Mouse (Mus musculus): Measurements from ENCODE around the gene Clcc1. TPM values are rescaled to one million over a fixed set of nuclear protein-coding genes. Genes with fewer than 3 reads are reported as not detected.
A peak's percentile ranks its signal among the peaks of the same experiment; 100 is the strongest.

Gene Clcc1
- polyA plus RNA-seq, 1 experiment from 2014 or later: 40.2 TPM

DNA sequence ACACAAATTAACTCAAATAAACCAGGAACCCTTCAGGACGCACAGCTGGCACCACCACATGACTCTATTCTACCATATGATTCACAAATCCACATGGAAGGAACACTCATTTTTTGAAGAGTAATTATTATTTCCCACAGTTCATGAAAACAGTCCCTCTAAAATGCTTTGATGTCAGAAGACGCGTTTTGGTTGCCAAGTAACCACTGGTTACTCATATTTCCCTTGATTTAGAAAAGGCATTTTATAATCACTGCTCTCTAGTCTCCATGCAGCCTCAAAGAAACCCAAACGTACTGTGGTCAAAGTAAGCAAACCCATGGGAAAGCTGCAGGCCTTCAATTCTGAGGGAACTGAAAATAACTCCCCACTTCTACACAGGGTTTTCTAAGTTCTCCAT, 36.3 kb downstream of the Clcc1 start:
- 70% methylated on average over 4 of the region's 4 CpGs for WGBS
- Histone ChIP-seq H3K27ac (no peak overlapping the region), H3K36me3 (replicated peaks; ENCODE audit: control insufficient read depth, insufficient read depth) (peaks cover 38% of the 10 kb centered on the region), H3K4me2 (replicated peaks) (no peak overlapping the region), H3K4me3 (replicated peaks; ENCODE audit: low read length) (no peak overlapping the region), H3K9ac (no peak overlapping the region), H3K4me1 (replicated peaks; ENCODE audit: control insufficient read depth, insufficient read depth, low read length) (no peaks in the 10 kb centered on the region), H3K27me3 (ENCODE audit: control insufficient read depth, insufficient read depth, low read length) (no peaks in the 10 kb centered on the region), H3K9me3 (ENCODE audit: control insufficient read depth, low read length) (no peaks in the 10 kb centered on the region)
- no peak for ATAC-seq (ENCODE audit: low FRiP score)
- DNase-seq (ENCODE audit: low spot score): no peak

DNA sequence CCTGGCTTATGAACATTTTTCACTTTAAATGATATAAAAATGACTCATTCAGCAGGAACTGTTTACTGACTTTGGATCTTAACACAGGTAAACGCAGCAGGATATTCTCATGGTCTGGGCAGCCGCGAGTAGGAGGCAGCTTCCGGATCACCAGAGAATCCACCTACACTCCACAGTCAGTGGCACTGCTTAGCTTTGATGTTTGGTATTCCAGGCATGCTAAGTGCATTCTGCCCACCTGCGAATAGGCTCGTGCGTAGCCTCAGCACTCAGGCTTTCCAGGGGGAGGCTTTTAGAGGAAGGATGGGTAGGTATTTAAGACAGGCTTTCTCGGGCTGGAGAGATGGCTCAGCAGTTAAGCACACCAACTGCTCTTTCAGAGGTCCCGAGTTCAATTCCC, 40.6 kb downstream of the Clcc1 start:
- DNase-seq (ENCODE audit: low spot score) (no peak), ATAC-seq (ENCODE audit: low FRiP score) (no peak)
- Histone ChIP-seq H3K4me3 (replicated peaks; ENCODE audit: low read length) (no peak overlapping the region), H3K9ac (no peak overlapping the region), H3K4me2 (replicated peaks) (no peak overlapping the region), H3K9me3 (ENCODE audit: control insufficient read depth, low read length) (no peaks in the 10 kb centered on the region), H3K27me3 (ENCODE audit: control insufficient read depth, insufficient read depth, low read length) (no peaks in the 10 kb centered on the region), H3K36me3 (replicated peaks; ENCODE audit: control insufficient read depth, insufficient read depth) (peaks cover 38% of the 10 kb centered on the region), H3K27ac (no peak overlapping the region), H3K4me1 (replicated peaks; ENCODE audit: control insufficient read depth, insufficient read depth, low read length) (no peaks in the 10 kb centered on the region)
- 94% methylated on average over 9 of the region's 9 CpGs for WGBS

DNA sequence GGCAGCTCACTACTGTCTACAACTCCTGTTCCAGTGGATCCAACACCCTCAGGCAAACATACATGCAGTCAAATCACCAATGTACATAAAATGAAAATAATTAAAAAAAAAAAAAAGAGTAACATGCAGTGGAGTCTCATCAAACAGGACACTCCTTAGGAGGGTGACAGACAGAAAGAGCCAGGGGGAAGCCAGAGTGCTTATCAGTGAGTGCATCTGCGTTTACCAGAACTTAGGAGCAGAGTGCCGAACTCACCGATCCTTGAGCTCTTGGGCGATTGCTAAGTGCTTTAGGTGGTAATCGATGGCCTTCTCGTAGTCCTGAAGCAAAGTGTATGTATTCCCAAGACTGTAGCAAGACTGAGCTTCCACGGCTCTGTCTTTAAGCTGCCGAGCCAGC, 44.9 kb downstream of the Clcc1 start:
- Histone ChIP-seq H3K4me3 (replicated peaks; ENCODE audit: low read length) (no peak overlapping the region), H3K27ac (no peak overlapping the region), H3K27me3 (ENCODE audit: control insufficient read depth, insufficient read depth, low read length) (no peaks in the 10 kb centered on the region), H3K4me1 (replicated peaks; ENCODE audit: control insufficient read depth, insufficient read depth, low read length) (no peaks in the 10 kb centered on the region), H3K36me3 (replicated peaks; ENCODE audit: control insufficient read depth, insufficient read depth) (peaks cover 48% of the 10 kb centered on the region), H3K4me2 (replicated peaks) (no peak overlapping the region), H3K9me3 (ENCODE audit: control insufficient read depth, low read length) (no peaks in the 10 kb centered on the region), H3K9ac (no peak overlapping the region)
- no peak for ATAC-seq (ENCODE audit: low FRiP score)
- WGBS: 95% methylated on average over 8 of the region's 8 CpGs
- no peak for DNase-seq (ENCODE audit: low spot score)

DNA sequence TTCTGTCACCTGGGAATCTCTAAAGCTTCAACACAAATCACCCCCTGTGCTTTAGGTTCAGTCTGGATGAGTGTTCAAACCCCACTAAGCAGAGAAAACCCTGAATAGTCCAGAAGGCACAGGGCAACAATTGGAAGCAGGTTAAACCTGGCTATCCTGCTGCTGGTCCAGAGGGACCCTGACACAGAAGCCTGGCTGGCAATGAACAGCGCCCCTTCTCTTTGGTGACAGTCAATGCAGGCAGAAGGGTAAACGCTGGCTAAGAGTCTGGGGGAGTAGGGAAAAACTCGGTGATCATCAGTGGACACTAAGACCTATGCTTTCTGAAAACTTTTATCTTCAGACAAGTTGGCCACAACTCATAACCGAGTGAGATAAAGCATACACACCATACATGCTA, 46.1 kb downstream of the Clcc1 start:
- no peak overlapping the region for H3K4me2 ChIP-seq (replicated peaks)
- no peak overlapping the region for H3K27ac ChIP-seq
- DNase-seq (ENCODE audit: low spot score) (no peak), ATAC-seq (ENCODE audit: low FRiP score) (no peak)
- no peak overlapping the region for H3K9ac ChIP-seq
- peaks cover 42% of the 10 kb centered on the region for H3K36me3 ChIP-seq (replicated peaks; ENCODE audit: control insufficient read depth, insufficient read depth)
- no peak overlapping the region for H3K4me3 ChIP-seq (replicated peaks; ENCODE audit: low read length)
- H3K27me3 ChIP-seq (ENCODE audit: control insufficient read depth, insufficient read depth, low read length): no peaks in the 10 kb centered on the region
- no peaks in the 10 kb centered on the region for H3K9me3 ChIP-seq (ENCODE audit: control insufficient read depth, low read length)
- H3K4me1 ChIP-seq (replicated peaks; ENCODE audit: control insufficient read depth, insufficient read depth, low read length): no peaks in the 10 kb centered on the region
- 91% methylated on average over 4 of the region's 4 CpGs for WGBS

DNA sequence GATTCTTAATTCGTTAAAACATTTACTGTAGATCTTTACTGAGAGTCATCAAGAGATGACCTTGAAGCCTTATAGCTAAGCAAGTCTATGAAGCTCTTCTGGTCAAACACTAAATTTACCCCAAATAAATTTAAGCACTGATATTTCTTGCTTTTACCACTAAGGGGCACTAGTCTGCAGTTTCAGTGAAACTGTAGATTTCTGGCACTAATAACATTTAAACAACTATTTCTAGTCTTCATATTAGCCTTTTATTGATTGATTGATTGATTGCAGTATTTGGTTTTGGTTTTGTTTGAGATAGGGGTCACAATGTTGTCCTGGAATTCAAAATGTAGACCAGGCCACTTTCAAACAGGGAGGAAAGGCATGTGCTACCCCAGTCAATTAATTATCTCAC, 47.5 kb downstream of the Clcc1 start:
- Histone ChIP-seq H3K9ac (no peak overlapping the region), H3K4me1 (replicated peaks; ENCODE audit: control insufficient read depth, insufficient read depth, low read length) (no peaks in the 10 kb centered on the region), H3K4me2 (replicated peaks) (no peak overlapping the region), H3K36me3 (replicated peaks; ENCODE audit: control insufficient read depth, insufficient read depth) (peaks cover 36% of the 10 kb centered on the region), H3K9me3 (ENCODE audit: control insufficient read depth, low read length) (no peaks in the 10 kb centered on the region), H3K4me3 (replicated peaks; ENCODE audit: low read length) (no peak overlapping the region), H3K27ac (no peak overlapping the region), H3K27me3 (ENCODE audit: control insufficient read depth, insufficient read depth, low read length) (no peaks in the 10 kb centered on the region)
- WGBS: 80% methylated on average over 1 of the region's 1 CpGs
- DNase-seq (ENCODE audit: low spot score): peak; percentile 66
- ATAC-seq (ENCODE audit: low FRiP score): no peak

DNA sequence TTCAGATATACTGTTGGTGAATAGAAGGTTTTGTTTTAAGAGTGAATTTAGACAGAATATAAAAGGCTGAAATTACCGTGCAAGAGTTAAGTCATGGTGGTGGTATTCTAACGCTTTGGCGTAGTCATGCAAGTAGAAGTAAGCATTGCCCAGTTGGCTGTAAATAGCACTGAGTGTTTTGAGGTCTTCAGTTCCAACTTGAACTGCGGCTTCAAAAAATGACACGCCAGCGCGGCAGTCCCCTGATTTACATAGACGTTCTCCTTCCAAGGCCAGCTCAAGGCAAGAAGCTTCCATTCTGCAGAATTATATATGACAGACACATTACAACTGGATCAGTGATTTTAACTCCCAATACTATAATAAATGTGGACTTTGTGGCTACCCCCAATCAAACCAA, 49.1 kb downstream of the Clcc1 start:
- H3K27ac ChIP-seq: no peak overlapping the region
- WGBS: 94% methylated on average over 8 of the region's 8 CpGs
- H3K9ac ChIP-seq: no peak overlapping the region
- peaks cover 24% of the 10 kb centered on the region for H3K36me3 ChIP-seq (replicated peaks; ENCODE audit: control insufficient read depth, insufficient read depth)
- no peak for ATAC-seq (ENCODE audit: low FRiP score)
- no peak overlapping the region for H3K4me3 ChIP-seq (replicated peaks; ENCODE audit: low read length)
- no peaks in the 10 kb centered on the region for H3K9me3 ChIP-seq (ENCODE audit: control insufficient read depth, low read length)
- H3K27me3 ChIP-seq (ENCODE audit: control insufficient read depth, insufficient read depth, low read length): no peaks in the 10 kb centered on the region
- no peak for DNase-seq (ENCODE audit: low spot score)
- H3K4me2 ChIP-seq (replicated peaks): no peak overlapping the region
- no peaks in the 10 kb centered on the region for H3K4me1 ChIP-seq (replicated peaks; ENCODE audit: control insufficient read depth, insufficient read depth, low read length)

DNA sequence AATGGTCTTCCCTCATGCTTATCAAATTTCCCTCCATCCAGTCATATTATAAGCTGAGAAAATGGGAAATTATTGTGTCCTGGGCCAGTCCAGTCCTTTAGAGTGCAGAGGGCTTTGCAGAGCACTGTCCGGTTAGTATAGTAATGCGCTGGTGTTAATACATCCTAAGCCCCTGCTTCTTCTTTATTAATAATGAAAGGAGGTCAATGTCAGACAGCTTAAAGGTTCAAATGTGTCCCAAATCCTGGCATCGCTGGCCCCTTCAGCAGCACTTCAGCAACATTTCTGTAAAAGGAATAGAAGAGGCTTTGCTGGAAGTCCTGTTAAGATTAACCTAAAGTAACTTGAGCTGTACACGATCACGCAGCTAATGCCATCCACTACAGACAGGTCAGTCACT, 57.6 kb downstream of the Clcc1 start:
- no peak overlapping the region for H3K9ac ChIP-seq
- WGBS: 92% methylated on average over 5 of the region's 5 CpGs
- no peaks in the 10 kb centered on the region for H3K36me3 ChIP-seq (replicated peaks; ENCODE audit: control insufficient read depth, insufficient read depth)
- DNase-seq (ENCODE audit: low spot score): no peak
- no peaks in the 10 kb centered on the region for H3K27me3 ChIP-seq (ENCODE audit: control insufficient read depth, insufficient read depth, low read length)
- no peaks in the 10 kb centered on the region; the same call in 1 of the 2 replicates for H3K4me1 ChIP-seq (replicated peaks; ENCODE audit: control insufficient read depth, insufficient read depth, low read length)
- H3K4me3 ChIP-seq (replicated peaks; ENCODE audit: low read length): no peak overlapping the region
- no peak for ATAC-seq (ENCODE audit: low FRiP score)
- no peak overlapping the region for H3K27ac ChIP-seq
- H3K9me3 ChIP-seq (ENCODE audit: control insufficient read depth, low read length): no peaks in the 10 kb centered on the region
- H3K4me2 ChIP-seq (replicated peaks): no peak overlapping the region

DNA sequence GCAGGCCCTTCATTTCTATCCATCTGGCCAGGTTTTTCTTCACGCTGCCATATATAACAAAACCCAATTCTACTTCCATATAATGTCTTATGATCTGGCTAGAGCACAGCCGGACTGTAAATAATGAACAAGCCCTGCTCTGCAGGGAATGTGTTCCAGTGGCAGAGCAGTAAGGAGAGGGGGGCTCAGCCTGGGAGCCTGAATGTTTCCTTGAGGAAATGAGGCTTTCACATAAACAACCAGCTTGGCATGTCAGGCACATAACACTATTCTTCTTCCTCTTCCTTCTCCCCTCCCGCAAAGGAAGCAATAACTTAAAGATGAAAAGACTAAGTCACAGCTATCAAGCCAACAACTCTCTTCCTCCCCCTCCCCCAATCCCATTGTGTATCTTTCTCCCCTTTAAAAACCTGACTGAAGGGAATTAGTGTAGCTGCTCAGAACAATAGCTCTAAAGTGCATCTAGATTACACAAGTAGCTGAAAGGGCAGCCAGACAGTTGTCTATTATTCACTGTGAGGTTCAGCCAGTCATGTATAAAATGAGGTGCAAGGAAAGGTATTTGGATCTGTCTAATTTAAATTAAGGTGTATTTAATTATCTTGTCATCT, 59.5 kb downstream of the Clcc1 start:
- 26% methylated on average over 3 of the region's 3 CpGs for WGBS
- no peaks in the 10 kb centered on the region for H3K27me3 ChIP-seq (ENCODE audit: control insufficient read depth, insufficient read depth, low read length)
- H3K4me1 ChIP-seq (replicated peaks; ENCODE audit: control insufficient read depth, insufficient read depth, low read length): no peaks in the 10 kb centered on the region; the same call in 1 of the 2 replicates
- no peak overlapping the region for H3K9ac ChIP-seq
- peak; percentile 29 for DNase-seq (ENCODE audit: low spot score)
- no peak overlapping the region for H3K4me3 ChIP-seq (replicated peaks; ENCODE audit: low read length)
- H3K9me3 ChIP-seq (ENCODE audit: control insufficient read depth, low read length): no peaks in the 10 kb centered on the region
- H3K4me2 ChIP-seq (replicated peaks): no peak overlapping the region
- no peak for ATAC-seq (ENCODE audit: low FRiP score)
- no peaks in the 10 kb centered on the region for H3K36me3 ChIP-seq (replicated peaks; ENCODE audit: control insufficient read depth, insufficient read depth)
- no peak overlapping the region for H3K27ac ChIP-seq

DNA sequence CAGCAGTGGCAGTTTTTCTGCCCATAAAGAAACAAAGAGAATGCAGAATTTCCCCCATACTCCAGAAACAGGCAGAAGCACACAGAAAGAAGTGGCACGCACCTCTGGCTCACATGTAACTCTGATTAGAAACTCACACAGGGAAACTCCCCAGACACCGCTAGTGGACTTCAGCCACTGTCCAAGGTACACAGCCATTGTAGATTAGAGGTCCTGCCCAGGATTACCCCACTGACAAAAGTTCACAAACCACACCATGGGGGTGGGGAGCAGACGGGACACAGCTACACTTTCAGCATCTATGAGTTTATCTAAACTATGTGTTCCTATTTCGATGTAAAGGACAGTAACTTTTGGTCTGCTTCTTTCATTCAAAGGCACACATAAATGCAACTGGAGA, 61.1 kb downstream of the Clcc1 start:
- H3K27ac ChIP-seq: no peak overlapping the region
- H3K4me1 ChIP-seq (replicated peaks; ENCODE audit: control insufficient read depth, insufficient read depth, low read length): no peaks in the 10 kb centered on the region; the same call in 1 of the 2 replicates
- H3K36me3 ChIP-seq (replicated peaks; ENCODE audit: control insufficient read depth, insufficient read depth): no peaks in the 10 kb centered on the region
- H3K9ac ChIP-seq: no peak overlapping the region
- H3K27me3 ChIP-seq (ENCODE audit: control insufficient read depth, insufficient read depth, low read length): no peaks in the 10 kb centered on the region
- 97% methylated on average over 4 of the region's 4 CpGs for WGBS
- no peak overlapping the region for H3K4me3 ChIP-seq (replicated peaks; ENCODE audit: low read length)
- DNase-seq (ENCODE audit: low spot score) (no peak), ATAC-seq (ENCODE audit: low FRiP score) (no peak)
- H3K9me3 ChIP-seq (ENCODE audit: control insufficient read depth, low read length): no peaks in the 10 kb centered on the region
- H3K4me2 ChIP-seq (replicated peaks): no peak overlapping the region

DNA sequence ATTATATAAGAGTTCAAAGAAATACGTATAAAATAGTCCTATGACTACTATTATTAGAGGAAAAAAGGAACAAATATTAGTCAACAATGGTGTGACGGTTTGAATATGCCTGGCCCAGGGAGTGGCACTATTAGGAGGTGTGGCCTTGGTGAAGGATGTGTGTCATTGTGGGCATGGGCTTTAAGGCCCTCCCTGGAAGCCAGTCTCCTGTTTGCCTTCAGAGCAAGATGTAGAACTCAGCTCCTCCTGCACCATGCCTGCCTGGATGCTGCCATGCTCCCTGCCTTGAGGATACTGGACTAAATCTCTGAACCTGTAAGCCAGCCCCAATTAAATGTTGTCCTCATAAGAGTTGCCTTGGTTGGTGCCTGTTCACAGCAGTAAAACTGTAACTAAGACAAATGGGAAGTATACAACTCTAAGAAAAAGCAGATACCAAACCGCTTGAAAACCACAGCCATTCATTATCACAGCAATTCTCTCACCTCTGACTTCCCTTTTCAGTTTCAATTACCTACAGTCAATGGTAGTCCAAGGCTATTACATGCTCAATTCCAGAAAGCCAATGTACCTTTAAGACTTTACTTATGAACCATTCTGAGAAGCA, 64.3 kb downstream of the Clcc1 start:
- Histone ChIP-seq H3K27ac (no peak overlapping the region), H3K9ac (no peak overlapping the region), H3K4me3 (replicated peaks; ENCODE audit: low read length) (no peak overlapping the region), H3K4me1 (replicated peaks; ENCODE audit: control insufficient read depth, insufficient read depth, low read length) (peaks cover 18% of the 10 kb centered on the region; the same call in 1 of the 2 replicates), H3K4me2 (replicated peaks) (no peak overlapping the region), H3K27me3 (ENCODE audit: control insufficient read depth, insufficient read depth, low read length) (no peaks in the 10 kb centered on the region), H3K9me3 (ENCODE audit: control insufficient read depth, low read length) (no peaks in the 10 kb centered on the region), H3K36me3 (replicated peaks; ENCODE audit: control insufficient read depth, insufficient read depth) (no peaks in the 10 kb centered on the region)
- 92% methylated on average over 3 of the region's 3 CpGs for WGBS
- no peak for ATAC-seq (ENCODE audit: low FRiP score)
- DNase-seq (ENCODE audit: low spot score): no peak
